Mouse (Mus musculus): ENCODE results near the gene Ric1. TPM values are rescaled to one million over a fixed set of nuclear protein-coding genes. Genes with fewer than 3 reads are reported as not detected.

The Ric1 gene
- total and polyA plus RNA-seq, 3 experiments, result 41.0 to 77.2 (median 54.2) TPM

DNA sequence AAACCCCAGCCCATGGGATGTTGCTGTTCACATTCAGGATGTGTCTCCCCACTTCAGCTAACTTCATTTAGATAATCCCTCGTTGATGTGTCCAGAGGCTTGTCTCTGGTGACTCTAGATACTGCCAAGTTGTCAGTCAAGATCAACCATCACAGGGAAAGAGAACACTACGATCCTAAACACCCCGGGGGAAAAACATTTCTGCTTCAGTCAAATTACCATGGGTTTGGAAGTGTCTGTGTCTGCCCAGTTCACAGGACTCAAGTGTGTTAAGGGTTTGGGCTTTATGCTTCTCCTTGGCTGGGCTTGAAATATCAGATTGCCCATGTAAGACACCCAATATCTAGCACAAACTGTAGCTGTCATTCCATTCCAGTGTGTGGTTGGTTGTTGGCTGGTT, 39.4 kb upstream of the Ric1 start:
- Histone ChIP-seq H3K9me3 (replicated peaks; ENCODE audit: insufficient read depth, low read length) (no peaks in the 10 kb centered on the region), H3K27ac (ENCODE audit: control insufficient read depth, low read depth, low read length) (no peak overlapping the region), H3K9ac (ENCODE audit: control insufficient read depth, low read depth, low read length, poor library complexity, severe bottlenecking) (no peak overlapping the region), H3K36me3 (ENCODE audit: control insufficient read depth in 1 of 2, insufficient read depth in 2 of 2, low read length in 2 of 2) (peaks cover 0 to 33% of the 10 kb centered on the region in 2 experiments; a peak in 2 of 4 replicates), H3K4me3 (ENCODE audit: control insufficient read depth in 1 of 2, insufficient read depth in 1 of 2, low read depth in 2 of 2, low read length in 2 of 2) (no peak overlapping the region), H3K4me1 (ENCODE audit: control insufficient read depth in 1 of 2, insufficient read depth in 2 of 2, low read length in 2 of 2) (peaks cover 33 to 55% of the 10 kb centered on the region in 2 experiments), H3K27me3 (ENCODE audit: control insufficient read depth in 1 of 2, insufficient read depth in 2 of 2, low read length in 2 of 2) (no peaks in the 10 kb centered on the region), H3K79me2 (ENCODE audit: control insufficient read depth, insufficient read depth, low read length, poor library complexity) (no peaks in the 10 kb centered on the region)
- TF ChIP-seq POLR2A (IDR thresholded peaks at IDR 0.05; ENCODE audit: control insufficient read depth in 1 of 2, insufficient read depth in 1 of 2, low read depth in 1 of 2, low read length in 2 of 2, poor library complexity in 1 of 2) (no peak), EP300 (IDR thresholded peaks at IDR 0.05; ENCODE audit: low read depth in 1 of 2, low read length in 2 of 2) (peak; percentile 13 to 35; a peak in 2 of 4 replicates), SIN3A (IDR thresholded peaks at IDR 0.05; ENCODE audit: low read length) (no peak), TCF12 (IDR thresholded peaks at IDR 0.05; ENCODE audit: low read depth, low read length) (0 out of 2 replicates have a peak, but pooled peaks have one; percentile 7)
- peak; percentile 44 for DNase-seq (ENCODE audit: low read depth, low spot score)

DNA sequence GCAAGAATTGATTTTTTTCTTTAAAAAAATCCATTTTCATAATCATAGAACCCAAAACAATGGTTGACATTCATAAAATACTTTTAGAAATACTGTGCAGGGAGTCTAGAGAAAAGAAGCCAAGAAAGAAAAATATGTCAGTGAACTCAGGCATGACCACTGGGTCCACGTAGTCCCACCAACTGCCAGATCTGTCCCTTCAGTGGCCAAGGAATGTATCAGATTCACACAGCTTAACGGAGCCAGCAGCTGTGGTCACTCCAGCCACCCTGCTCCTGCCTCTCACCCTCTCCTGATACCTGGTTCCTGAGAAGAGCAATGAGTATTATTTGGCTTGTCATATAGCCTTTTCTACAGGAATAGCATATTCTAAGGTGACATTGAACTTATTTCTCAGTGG, 38.7 kb upstream of the Ric1 start:
- no peaks in the 10 kb centered on the region for H3K79me2 ChIP-seq (ENCODE audit: control insufficient read depth, insufficient read depth, low read length, poor library complexity)
- H3K9ac ChIP-seq (ENCODE audit: control insufficient read depth, low read depth, low read length, poor library complexity, severe bottlenecking), result no peak overlapping the region
- peaks cover 0 to 39% of the 10 kb centered on the region in 2 experiments; a peak in 2 of 4 replicates for H3K36me3 ChIP-seq (ENCODE audit: control insufficient read depth in 1 of 2, insufficient read depth in 2 of 2, low read length in 2 of 2)
- TF ChIP-seq ZMIZ1 (IDR thresholded peaks at IDR 0.05; ENCODE audit: low read depth, low read length) (no peak), TAL1 (IDR thresholded peaks at IDR 0.05; ENCODE audit: low read length) (no peak), CHD2 (IDR thresholded peaks at IDR 0.05; ENCODE audit: low read length) (no peak), MAX (IDR thresholded peaks at IDR 0.05; ENCODE audit: low read length) (no peak), ELF1 (IDR thresholded peaks at IDR 0.05; ENCODE audit: low read depth, low read length) (no peak), NRF1 (IDR thresholded peaks at IDR 0.05; ENCODE audit: insufficient read depth, low read depth, low read length, poor library complexity, severe bottlenecking) (no peak), CHD1 (IDR thresholded peaks at IDR 0.05; ENCODE audit: low read depth, low read length) (no peak), ZKSCAN1 (IDR thresholded peaks at IDR 0.05; ENCODE audit: low read depth, low read length) (no peak), MAFK (IDR thresholded peaks at IDR 0.05; ENCODE audit: borderline replicate concordance, low read depth, low read length) (no peak), E2F4 (IDR thresholded peaks at IDR 0.05; ENCODE audit: borderline replicate concordance, low read depth, low read length) (no peak), SIN3A (IDR thresholded peaks at IDR 0.05; ENCODE audit: low read length) (no peak)
- no peaks in the 10 kb centered on the region for H3K9me3 ChIP-seq (replicated peaks; ENCODE audit: insufficient read depth, low read length)
- H3K4me3 ChIP-seq (ENCODE audit: control insufficient read depth in 1 of 2, insufficient read depth in 1 of 2, low read depth in 2 of 2, low read length in 2 of 2), result no peak overlapping the region
- no peaks in the 10 kb centered on the region for H3K27me3 ChIP-seq (ENCODE audit: control insufficient read depth in 1 of 2, insufficient read depth in 2 of 2, low read length in 2 of 2)
- DNase-seq (ENCODE audit: low read depth, low spot score), result no peak
- no peak overlapping the region for H3K27ac ChIP-seq (ENCODE audit: control insufficient read depth, low read depth, low read length)
- peaks cover 30 to 58% of the 10 kb centered on the region in 2 experiments for H3K4me1 ChIP-seq (ENCODE audit: control insufficient read depth in 1 of 2, insufficient read depth in 2 of 2, low read length in 2 of 2)

DNA sequence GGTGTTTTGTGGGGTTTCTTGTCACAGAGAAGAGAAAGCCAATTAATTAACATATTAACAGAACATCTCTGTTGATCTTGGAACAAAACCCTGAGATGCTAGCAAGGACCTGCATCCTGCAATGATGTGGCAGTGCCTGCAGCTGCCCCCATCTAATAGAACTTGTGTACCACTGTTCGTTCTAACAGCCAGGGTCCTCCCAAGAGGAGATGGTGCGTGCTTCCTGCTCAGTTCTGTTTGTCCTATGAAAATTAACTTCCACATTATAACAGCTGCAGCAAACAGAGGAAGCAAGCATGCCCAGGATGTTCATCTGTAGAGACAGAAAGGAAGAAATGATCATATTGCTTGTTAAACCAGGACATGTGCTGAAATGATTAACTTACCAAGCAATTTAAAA, 37.5 kb upstream of the Ric1 start:
- TF ChIP-seq USF1 (IDR thresholded peaks at IDR 0.05; ENCODE audit: low read depth, low read length) (no peak), RCOR1 (IDR thresholded peaks at IDR 0.05; ENCODE audit: low read depth, low read length) (no peak), SMC3 (IDR thresholded peaks at IDR 0.05; ENCODE audit: low read depth, low read length) (no peak), UBTF (IDR thresholded peaks at IDR 0.05; ENCODE audit: borderline replicate concordance, insufficient read depth, low read depth, low read length) (no peak), HCFC1 (IDR thresholded peaks at IDR 0.05; ENCODE audit: low read depth, low read length) (no peak), MXI1 (IDR thresholded peaks at IDR 0.05; ENCODE audit: low read depth, low read length) (no peak), ZNF384 (IDR thresholded peaks at IDR 0.05; ENCODE audit: low read depth, low read length) (no peak), GABPA (IDR thresholded peaks at IDR 0.05; ENCODE audit: low read depth, low read length) (no peak)
- Histone ChIP-seq H3K36me3 (ENCODE audit: control insufficient read depth in 1 of 2, insufficient read depth in 2 of 2, low read length in 2 of 2) (peaks cover 0 to 34% of the 10 kb centered on the region in 2 experiments; a peak in 2 of 4 replicates), H3K27ac (ENCODE audit: control insufficient read depth, low read depth, low read length) (no peak overlapping the region), H3K79me2 (ENCODE audit: control insufficient read depth, insufficient read depth, low read length, poor library complexity) (no peaks in the 10 kb centered on the region), H3K27me3 (ENCODE audit: control insufficient read depth in 1 of 2, insufficient read depth in 2 of 2, low read length in 2 of 2) (no peaks in the 10 kb centered on the region), H3K9ac (ENCODE audit: control insufficient read depth, low read depth, low read length, poor library complexity, severe bottlenecking) (no peak overlapping the region), H3K4me3 (ENCODE audit: control insufficient read depth in 1 of 2, insufficient read depth in 1 of 2, low read depth in 2 of 2, low read length in 2 of 2) (no peak overlapping the region), H3K4me1 (ENCODE audit: control insufficient read depth in 1 of 2, insufficient read depth in 2 of 2, low read length in 2 of 2) (peaks cover 21 to 55% of the 10 kb centered on the region in 2 experiments), H3K9me3 (replicated peaks; ENCODE audit: insufficient read depth, low read length) (no peaks in the 10 kb centered on the region)
- DNase-seq (ENCODE audit: low read depth, low spot score), result no peak

Data from MEL (cell line).